Mouse (Mus musculus) ovary, postnatal 14 days (tissue): ENCODE results near the gene Pde8b.

Source experiments
- DNase-seq: peaks from one replicate; pipeline ENCODE4 v3.0.0; 2022; ENCODE audit warnings: low spot score

The Pde8b gene

DNA sequence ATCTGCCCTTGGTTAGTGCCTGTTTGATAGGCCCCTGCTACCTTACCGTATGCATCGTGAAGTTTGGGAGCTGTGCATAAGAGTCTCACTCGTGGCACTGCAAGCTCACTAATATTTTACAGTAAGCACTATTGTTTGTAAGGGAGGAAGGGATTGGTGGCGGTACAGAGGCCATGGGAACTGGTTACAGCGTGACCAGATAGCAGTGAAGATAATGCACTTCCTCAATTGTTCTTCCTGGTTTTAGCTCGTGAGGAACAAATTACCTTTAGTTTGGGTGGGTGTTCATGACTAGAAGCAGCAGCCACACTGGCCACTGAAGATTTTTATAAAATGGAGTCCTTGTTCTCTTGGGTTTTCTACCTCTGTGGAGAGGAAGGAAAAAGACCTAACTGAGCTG is 230.8 kb downstream of the Pde8b start:
- DNase-seq = no peak

DNA sequence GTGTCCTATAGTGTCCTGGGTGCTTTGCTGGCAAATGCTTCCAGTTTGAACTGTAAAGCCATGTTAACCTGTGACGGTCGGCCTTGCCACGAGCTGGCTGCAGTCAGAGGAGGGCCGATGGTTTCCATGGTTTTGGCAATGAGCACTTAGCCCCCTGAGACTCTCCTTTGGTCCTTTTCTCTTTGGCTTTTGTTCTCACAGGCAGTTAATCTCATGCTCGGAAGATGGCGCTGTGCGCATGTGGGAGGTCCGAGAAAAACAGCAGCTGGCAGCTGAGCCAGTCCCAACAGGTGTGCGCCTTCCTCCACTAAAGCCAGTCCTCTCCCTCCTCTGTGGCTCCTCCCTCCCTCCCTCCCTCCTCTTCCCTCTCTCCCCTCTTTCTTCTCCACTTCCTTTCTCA is 232.2 kb downstream of the Pde8b start:
- peak; percentile 58 for DNase-seq

DNA sequence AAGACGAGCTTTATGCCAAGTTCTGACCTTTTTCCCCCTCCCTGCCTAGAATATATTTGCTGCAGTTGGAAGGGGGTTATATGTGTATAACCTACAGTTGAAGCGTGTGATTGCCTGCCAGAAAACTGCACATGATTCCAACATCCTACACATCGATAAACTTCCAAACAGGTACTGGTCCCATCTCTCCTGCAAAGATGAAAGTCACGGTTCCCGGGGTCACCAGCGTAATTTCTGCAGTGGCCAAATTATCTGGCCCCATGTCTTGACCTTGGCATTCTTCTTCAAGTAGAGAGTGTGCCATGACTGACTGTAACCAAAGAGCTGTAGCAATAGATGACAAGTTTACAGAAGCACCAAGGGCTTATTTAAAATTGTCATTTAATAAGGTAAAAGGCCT is 232.9 kb downstream of the Pde8b start:
- DNase-seq = no peak

DNA sequence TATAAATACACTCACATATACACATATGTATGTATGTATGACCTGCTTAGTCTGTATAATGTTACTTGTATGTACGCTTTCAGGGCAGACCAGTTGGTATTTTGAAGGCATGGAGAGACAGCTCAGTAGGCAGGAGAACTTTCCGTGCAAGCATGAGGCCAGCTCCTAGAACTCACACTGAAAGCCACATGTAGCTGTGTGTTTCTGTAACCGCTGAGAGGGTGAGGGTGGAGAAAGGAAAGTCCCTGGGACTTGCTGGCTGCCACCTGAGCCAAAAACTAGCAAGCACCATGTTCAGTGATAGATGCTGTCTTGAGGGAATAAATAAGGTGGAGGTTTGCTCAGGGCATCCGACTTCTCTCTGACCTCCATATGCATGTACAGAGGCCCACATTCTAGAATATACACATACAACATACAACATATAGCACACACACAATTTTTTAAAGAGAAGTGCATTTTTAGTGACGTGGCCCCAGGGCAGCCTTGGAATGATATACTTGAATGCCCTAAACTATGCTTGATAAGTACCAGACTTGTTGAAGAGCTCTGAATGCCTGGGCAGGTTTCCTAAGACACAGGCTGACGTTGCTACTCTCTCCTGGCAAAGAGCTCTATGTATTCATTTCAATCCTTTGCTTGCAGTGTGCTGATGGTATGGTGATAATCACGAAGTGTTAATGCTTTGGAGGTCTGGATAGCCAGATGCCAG is 238.4 kb downstream of the Pde8b start:
- DNase-seq = no peak

DNA sequence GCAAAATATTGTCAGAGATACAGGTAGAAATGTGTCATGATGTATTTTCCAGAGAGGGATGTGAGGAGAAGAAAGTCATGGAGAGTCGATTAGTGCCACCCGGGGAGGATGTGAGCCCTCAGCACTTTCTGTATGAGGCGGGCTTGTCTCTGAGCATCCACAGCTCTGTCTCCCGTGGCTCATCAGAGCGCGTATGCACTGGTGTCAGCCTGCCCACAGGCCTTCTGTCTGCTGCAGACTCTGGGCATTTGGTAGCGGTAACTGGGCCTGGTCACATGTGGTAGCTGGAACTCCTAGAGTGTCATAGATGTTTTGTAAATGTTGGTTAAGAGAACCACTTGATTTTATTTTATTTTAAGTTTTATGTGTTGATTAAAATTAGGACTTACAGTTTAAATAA is 240.9 kb downstream of the Pde8b start:
- no peak for DNase-seq

DNA sequence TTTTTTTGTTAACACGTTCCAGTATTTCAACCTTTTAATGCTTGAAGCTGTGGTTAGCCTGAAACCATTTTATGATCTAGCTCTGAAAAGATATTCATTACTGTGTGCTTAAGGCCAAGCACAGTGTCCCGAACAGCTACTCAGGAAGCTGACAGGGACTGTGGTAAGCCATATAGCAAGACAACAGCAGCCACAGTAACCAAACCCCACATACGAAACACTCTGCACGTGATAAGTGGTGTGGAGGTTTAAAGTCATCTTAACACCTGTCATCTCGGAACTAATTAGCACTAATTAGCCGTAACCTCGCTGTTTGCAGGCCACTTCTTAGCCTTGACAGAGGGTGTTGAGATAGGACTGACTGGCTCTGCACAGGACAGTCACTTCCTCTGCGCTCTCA is 242.9 kb downstream of the Pde8b start:
- DNase-seq = no peak

DNA sequence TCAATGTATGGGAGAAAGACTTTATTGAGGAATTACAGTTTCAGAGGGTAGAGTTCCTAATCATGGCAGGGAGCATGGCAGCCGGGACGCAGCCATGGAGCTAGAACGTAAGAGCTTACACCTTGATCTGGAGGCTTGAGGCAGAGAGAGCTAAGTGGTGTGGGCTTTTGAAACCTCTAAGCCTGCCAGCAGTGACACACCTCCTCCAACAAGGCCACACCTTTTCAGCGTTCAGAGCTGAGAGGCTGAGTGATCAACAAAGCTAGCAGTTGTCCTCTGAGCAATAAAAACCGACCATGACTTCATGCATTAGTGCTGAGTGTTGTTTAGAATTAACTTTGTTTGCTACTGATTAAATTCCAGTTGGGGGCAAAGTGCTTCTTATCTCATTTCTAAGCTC is 259.6 kb downstream of the Pde8b start:
- DNase-seq = no peak

DNA sequence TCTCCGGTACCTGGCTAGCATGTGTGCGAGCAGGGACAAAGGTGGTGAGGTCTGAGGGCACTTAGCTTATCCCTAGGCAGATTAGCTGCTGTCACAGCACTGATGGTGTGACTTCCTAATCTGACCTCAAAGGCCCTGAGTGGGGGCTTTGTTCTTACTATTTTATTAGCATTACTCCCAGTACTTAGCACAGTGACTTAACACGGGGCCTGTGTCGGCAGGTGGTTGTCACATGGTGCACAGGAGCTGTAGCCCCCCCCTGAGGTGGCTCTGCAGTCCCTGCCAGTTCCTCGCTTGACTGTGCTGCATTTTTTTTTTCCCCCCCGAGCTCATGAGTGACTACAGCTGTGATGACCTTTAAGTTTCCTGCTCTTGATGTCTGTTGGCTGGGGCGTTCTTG is 271.1 kb downstream of the Pde8b start:
- DNase-seq = no peak

DNA sequence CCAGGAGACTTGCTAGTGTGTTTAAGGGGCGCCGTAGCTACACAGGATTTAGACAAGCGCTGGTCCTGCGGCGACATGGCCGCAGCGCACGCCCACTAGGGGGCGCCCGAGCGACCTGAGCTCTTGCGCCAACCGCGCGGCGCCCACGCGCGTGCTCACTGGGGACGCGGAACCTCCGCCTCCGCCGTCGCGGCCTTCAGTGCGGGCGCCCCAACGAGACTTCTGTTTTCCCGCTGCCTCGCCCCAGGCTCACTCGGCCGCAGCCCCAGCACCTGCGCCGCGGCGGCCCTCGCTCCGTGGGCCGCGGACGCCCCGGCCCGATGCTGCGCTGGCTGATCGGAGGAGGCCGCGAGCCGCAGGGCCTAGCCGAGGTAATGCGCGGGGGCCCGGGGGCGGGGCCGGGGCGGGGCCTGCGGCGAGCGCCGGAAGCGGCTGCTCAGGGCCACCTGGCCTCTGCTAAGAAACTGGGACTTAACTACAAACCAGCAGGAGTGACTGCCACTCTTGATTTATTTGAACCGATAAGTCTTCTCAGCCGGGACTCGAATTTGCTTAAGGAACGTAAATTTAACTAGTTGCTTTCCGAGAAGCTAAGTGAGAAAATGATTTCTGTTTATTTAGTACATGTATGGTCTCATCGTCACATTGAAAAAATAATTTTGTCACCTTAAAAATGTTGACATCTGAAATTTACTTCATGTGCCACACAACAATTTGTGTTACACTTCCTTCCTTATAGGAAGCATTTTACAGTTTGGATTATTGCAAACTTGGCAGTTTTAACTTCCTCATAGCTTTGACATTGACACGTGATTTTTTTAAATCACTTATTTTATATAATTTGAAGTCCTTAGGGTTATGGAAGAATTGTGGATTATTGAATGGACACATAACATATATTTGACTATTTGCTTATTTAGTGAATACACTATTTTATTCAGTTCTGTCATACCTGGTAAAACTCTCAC is 273.6 kb downstream of the Pde8b start, which contains the start of gene Wdr41:
TSS of gene Wdr41 (plus strand) at position 126 of the 968 bp plus-strand sequence.
- peak; percentile 90 for DNase-seq

DNA sequence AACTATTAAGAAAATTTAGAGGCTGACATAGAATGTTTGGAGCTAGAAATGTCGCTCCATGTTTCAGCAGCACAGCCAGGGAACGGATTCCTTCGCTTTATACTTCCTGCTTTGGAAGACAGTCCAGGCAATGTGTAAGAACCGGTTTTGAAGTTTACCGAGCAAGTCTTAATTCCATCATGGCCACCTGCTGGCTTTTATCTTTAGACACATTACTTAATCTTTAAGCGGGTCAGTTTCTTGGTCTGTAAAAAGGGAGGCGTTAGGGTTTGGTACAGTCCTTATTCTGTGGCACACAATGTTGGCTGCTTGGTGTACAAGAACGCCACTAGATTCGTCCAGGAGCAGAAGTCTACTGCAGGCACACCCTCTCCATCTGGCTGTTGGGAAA is 274.3 kb downstream of the Pde8b start:
- DNase-seq = no peak
